Mouse (Mus musculus): Measurements from ENCODE around the gene Lims1. TPM values are rescaled to one million over a fixed set of nuclear protein-coding genes. Genes with fewer than 3 reads are reported as not detected.

Gene Lims1
- polyA plus RNA-seq, 1 experiment: 20.9 TPM

DNA sequence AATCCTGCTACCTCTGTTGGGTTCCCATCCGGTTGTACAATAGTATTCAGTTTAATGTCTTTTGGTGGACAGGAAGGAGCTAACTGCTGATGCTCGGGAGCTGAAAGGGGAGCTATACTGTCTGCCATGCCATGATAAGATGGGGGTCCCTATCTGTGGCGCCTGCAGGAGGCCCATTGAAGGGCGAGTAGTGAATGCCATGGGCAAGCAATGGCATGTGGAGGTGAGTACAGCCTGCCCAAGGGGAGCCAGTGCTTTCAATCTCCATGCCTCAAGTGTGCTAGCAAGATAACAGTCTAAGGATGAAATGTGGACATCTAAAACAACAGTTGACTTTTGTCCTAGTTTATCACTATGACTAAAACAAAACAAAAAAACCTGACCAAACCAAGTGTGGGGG is 89.1 kb downstream of the Lims1 start:
- H3K36me3 ChIP-seq (ENCODE audit: control insufficient read depth, insufficient read depth): peaks cover 91% of the 10 kb centered on the region
- TF ChIP-seq MAX (IDR thresholded peaks at IDR 0.05): no peak
- no peak for TF ChIP-seq MYOD1 (IDR thresholded peaks at IDR 0.05; ENCODE audit: control insufficient read depth, insufficient read length, low read depth)
- TF ChIP-seq USF1 (IDR thresholded peaks at IDR 0.05; ENCODE audit: low read depth): no peak
- no peak for TF ChIP-seq FOSL1 (IDR thresholded peaks at IDR 0.05; ENCODE audit: insufficient read depth, low read length, poor library complexity, severe bottlenecking)
- no peak for TF ChIP-seq MYOG (IDR thresholded peaks at IDR 0.05; ENCODE audit: control insufficient read depth, extremely low read depth, insufficient read length)
- TF ChIP-seq CEBPB (IDR thresholded peaks at IDR 0.05; ENCODE audit: low read depth): no peak
- no peak for TF ChIP-seq CTCF (IDR thresholded peaks at IDR 0.05; ENCODE audit: control insufficient read depth, insufficient read depth, insufficient read length)
- H3K79me3 ChIP-seq (ENCODE audit: low read depth): no peaks in the 10 kb centered on the region
- no peaks in the 10 kb centered on the region for H3K27me3 ChIP-seq (ENCODE audit: control insufficient read depth, insufficient read depth, insufficient read length)
- no peak overlapping the region for H3K4me3 ChIP-seq (ENCODE audit: insufficient read depth, poor library complexity, severe bottlenecking)
- no peak overlapping the region for H3ac ChIP-seq (ENCODE audit: control insufficient read depth, insufficient read length, low read depth)
- peaks cover 8% of the 10 kb centered on the region for H3K79me2 ChIP-seq (ENCODE audit: control insufficient read depth, insufficient read depth)

DNA sequence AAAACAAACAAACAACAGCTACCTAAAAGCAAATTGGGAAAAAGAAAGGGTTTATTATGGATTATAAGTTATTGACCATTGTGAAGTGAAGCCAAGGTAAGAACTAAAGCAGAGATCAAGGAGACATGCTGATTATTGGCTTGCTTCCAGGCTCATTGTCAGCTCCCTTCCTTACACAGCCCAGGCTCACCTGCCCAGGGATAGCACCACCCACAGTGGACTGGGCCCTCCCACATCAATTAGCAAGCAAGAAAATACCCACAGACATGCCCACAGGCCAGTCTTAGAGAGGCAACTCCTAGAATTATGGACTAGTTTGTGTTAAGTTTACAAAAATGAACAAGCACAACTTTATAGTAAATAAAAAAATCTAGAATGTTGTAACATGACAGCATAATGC is 89.6 kb downstream of the Lims1 start:
- Histone ChIP-seq H3K79me3 (ENCODE audit: low read depth) (no peaks in the 10 kb centered on the region), H3K4me3 (ENCODE audit: insufficient read depth, poor library complexity, severe bottlenecking) (no peak overlapping the region), H3K79me2 (ENCODE audit: control insufficient read depth, insufficient read depth) (peaks cover 5% of the 10 kb centered on the region), H3K27me3 (ENCODE audit: control insufficient read depth, insufficient read depth, insufficient read length) (no peaks in the 10 kb centered on the region), H3K36me3 (ENCODE audit: control insufficient read depth, insufficient read depth) (peaks cover 91% of the 10 kb centered on the region), H3ac (ENCODE audit: control insufficient read depth, insufficient read length, low read depth) (no peak overlapping the region)
- TF ChIP-seq MAX (IDR thresholded peaks at IDR 0.05) (no peak), USF1 (IDR thresholded peaks at IDR 0.05; ENCODE audit: low read depth) (no peak), MYOG (IDR thresholded peaks at IDR 0.05; ENCODE audit: control insufficient read depth, extremely low read depth, insufficient read length) (no peak), MYOD1 (IDR thresholded peaks at IDR 0.05; ENCODE audit: control insufficient read depth, insufficient read length, low read depth) (no peak), CEBPB (IDR thresholded peaks at IDR 0.05; ENCODE audit: low read depth) (no peak), CTCF (IDR thresholded peaks at IDR 0.05; ENCODE audit: control insufficient read depth, insufficient read depth, insufficient read length) (no peak), FOSL1 (IDR thresholded peaks at IDR 0.05; ENCODE audit: insufficient read depth, low read length, poor library complexity, severe bottlenecking) (no peak)

DNA sequence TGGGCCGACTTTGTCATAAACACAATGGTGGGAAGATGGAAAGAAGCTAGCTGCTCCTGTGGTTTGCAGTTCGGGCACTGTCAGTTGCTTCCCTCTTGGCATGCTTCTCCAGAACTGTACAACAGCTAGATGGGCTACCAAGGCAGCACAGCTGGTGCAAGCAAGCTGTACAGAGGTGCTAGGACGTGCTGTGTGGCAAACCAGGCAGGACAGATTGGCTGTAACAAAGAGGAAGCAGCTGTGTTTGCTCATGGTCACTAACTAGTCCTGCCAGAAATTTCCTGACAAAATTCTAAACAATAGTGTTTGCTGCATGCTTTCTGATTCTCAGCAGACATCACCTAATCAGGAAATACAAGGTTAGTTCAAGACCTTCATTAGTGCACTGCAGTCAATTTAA is 93.4 kb downstream of the Lims1 start:
- Histone ChIP-seq H3K79me3 (ENCODE audit: low read depth) (no peaks in the 10 kb centered on the region), H3K27me3 (ENCODE audit: control insufficient read depth, insufficient read depth, insufficient read length) (no peaks in the 10 kb centered on the region), H3K4me3 (ENCODE audit: insufficient read depth, poor library complexity, severe bottlenecking) (no peak overlapping the region), H3K79me2 (ENCODE audit: control insufficient read depth, insufficient read depth) (no peaks in the 10 kb centered on the region), H3K36me3 (ENCODE audit: control insufficient read depth, insufficient read depth) (peaks cover 82% of the 10 kb centered on the region), H3ac (ENCODE audit: control insufficient read depth, insufficient read length, low read depth) (no peak overlapping the region)
- TF ChIP-seq USF1 (IDR thresholded peaks at IDR 0.05; ENCODE audit: low read depth) (no peak), MYOG (IDR thresholded peaks at IDR 0.05; ENCODE audit: control insufficient read depth, extremely low read depth, insufficient read length) (no peak), CTCF (IDR thresholded peaks at IDR 0.05; ENCODE audit: control insufficient read depth, insufficient read depth, insufficient read length) (no peak), MAX (IDR thresholded peaks at IDR 0.05) (no peak), CEBPB (IDR thresholded peaks at IDR 0.05; ENCODE audit: low read depth) (no peak), FOSL1 (IDR thresholded peaks at IDR 0.05; ENCODE audit: insufficient read depth, low read length, poor library complexity, severe bottlenecking) (no peak), MYOD1 (IDR thresholded peaks at IDR 0.05; ENCODE audit: control insufficient read depth, insufficient read length, low read depth) (no peak)

DNA sequence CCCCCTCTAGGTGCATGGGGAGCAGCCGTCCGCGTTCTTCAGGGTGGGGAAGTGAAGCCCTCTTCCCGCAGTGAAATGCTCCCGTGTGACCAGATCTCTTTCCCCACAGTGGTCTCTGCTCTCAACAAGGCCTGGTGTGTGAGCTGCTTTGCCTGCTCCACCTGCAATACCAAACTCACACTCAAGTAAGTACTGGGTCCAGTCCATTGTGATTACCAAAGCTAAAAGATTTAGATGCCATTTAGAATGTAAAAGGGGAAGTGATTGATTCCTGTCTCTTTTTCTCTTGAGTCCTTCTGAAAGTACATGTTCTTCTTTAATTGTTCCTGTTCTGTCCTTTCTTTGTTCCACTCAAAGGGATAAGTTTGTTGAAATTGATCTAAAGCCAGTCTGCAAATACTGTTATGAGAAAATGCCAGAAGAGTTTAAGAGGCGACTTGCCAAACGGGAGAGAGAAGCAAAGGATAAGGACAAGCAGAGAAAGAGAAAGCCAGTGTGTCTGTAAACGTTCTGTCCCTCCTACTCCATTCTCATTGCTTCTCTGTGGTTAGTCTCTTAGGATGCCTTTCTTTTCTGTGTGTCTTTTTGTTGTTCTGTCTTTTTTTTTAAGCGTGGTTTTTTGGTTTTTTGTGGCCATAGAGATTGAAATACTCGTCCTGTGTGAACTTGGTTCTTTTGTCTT is 95.2 kb downstream of the Lims1 start:
- Histone ChIP-seq H3ac (ENCODE audit: control insufficient read depth, insufficient read length, low read depth) (no peak overlapping the region), H3K79me2 (ENCODE audit: control insufficient read depth, insufficient read depth) (no peaks in the 10 kb centered on the region), H3K27me3 (ENCODE audit: control insufficient read depth, insufficient read depth, insufficient read length) (no peaks in the 10 kb centered on the region), H3K4me3 (ENCODE audit: insufficient read depth, poor library complexity, severe bottlenecking) (no peak overlapping the region), H3K79me3 (ENCODE audit: low read depth) (no peaks in the 10 kb centered on the region), H3K36me3 (ENCODE audit: control insufficient read depth, insufficient read depth) (peaks cover 82% of the 10 kb centered on the region)
- no peak for TF ChIP-seq CEBPB (IDR thresholded peaks at IDR 0.05; ENCODE audit: low read depth)
- TF ChIP-seq MAX (IDR thresholded peaks at IDR 0.05): no peak
- TF ChIP-seq CTCF (IDR thresholded peaks at IDR 0.05; ENCODE audit: control insufficient read depth, insufficient read depth, insufficient read length): no peak
- no peak for TF ChIP-seq MYOG (IDR thresholded peaks at IDR 0.05; ENCODE audit: control insufficient read depth, extremely low read depth, insufficient read length)
- no peak for TF ChIP-seq USF1 (IDR thresholded peaks at IDR 0.05; ENCODE audit: low read depth)
- no peak for TF ChIP-seq MYOD1 (IDR thresholded peaks at IDR 0.05; ENCODE audit: control insufficient read depth, insufficient read length, low read depth)
- TF ChIP-seq FOSL1 (IDR thresholded peaks at IDR 0.05; ENCODE audit: insufficient read depth, low read length, poor library complexity, severe bottlenecking): no peak

DNA sequence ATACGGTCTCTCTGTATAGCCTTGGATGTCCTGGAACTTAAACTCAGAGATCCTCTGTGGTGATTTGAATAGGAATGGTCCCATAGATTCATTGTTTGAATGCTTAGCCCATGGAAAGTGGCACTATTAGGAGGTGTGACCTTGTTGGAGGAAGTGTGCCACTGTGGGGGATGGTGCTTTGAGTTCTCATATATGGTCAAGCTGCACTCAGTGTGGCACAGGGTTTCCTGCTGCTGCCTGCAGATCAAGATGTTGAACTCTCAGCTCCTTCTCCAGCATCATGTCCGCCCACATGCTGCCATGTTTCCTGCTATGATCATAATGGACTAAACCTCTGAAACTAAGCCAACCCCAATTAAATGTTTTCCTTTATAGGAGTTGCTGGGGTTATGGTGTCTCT is 104.7 kb downstream of the Lims1 start:
- no peak overlapping the region for H3K4me3 ChIP-seq (ENCODE audit: insufficient read depth, poor library complexity, severe bottlenecking)
- TF ChIP-seq USF1 (IDR thresholded peaks at IDR 0.05; ENCODE audit: low read depth) (no peak), FOSL1 (IDR thresholded peaks at IDR 0.05; ENCODE audit: insufficient read depth, low read length, poor library complexity, severe bottlenecking) (no peak), MAX (IDR thresholded peaks at IDR 0.05) (no peak), MYOD1 (IDR thresholded peaks at IDR 0.05; ENCODE audit: control insufficient read depth, insufficient read length, low read depth) (no peak), CEBPB (IDR thresholded peaks at IDR 0.05; ENCODE audit: low read depth) (no peak), CTCF (IDR thresholded peaks at IDR 0.05; ENCODE audit: control insufficient read depth, insufficient read depth, insufficient read length) (no peak), MYOG (IDR thresholded peaks at IDR 0.05; ENCODE audit: control insufficient read depth, extremely low read depth, insufficient read length) (no peak)
- H3K79me3 ChIP-seq (ENCODE audit: low read depth): no peaks in the 10 kb centered on the region
- H3ac ChIP-seq (ENCODE audit: control insufficient read depth, insufficient read length, low read depth): no peak overlapping the region
- peaks cover 29% of the 10 kb centered on the region for H3K36me3 ChIP-seq (ENCODE audit: control insufficient read depth, insufficient read depth)
- H3K79me2 ChIP-seq (ENCODE audit: control insufficient read depth, insufficient read depth): no peaks in the 10 kb centered on the region
- no peaks in the 10 kb centered on the region for H3K27me3 ChIP-seq (ENCODE audit: control insufficient read depth, insufficient read depth, insufficient read length)
